Mouse (Mus musculus): ENCODE data around the gene Arhgap40.

Gene Arhgap40

GRCm38 (mm10) chr2:158512528-158512927 is at the start of gene Arhgap40:
Arhgap40 (plus strand) TSS chr2:158512796.
- no peak for DNase-seq (ENCODE audit: low read depth)

GRCm38 (mm10) chr2:158474159-158474558 is 38.4 kb upstream of the Arhgap40 start:
- DNase-seq (ENCODE audit: low read depth): no peak

GRCm38 (mm10) chr2:158477640-158478039 is 35.0 kb upstream of the Arhgap40 start:
- DNase-seq (ENCODE audit: low read depth): no peak

- no peak for DNase-seq (ENCODE audit: low read depth)
Observed at GRCm38 (mm10) chr2:158498457-158498856, 14.1 kb upstream of the Arhgap40 start.

- no peak for DNase-seq (ENCODE audit: low read depth)
Observed at GRCm38 (mm10) chr2:158501836-158502812, 10.5 kb upstream of the Arhgap40 start, which contains the start of gene Adig. Adig (plus strand) TSS chr2:158502612.

GRCm38 (mm10) chr2:158503226-158503625 is 9.4 kb upstream of the Arhgap40 start:
- no peak for DNase-seq (ENCODE audit: low read depth)

- DNase-seq (ENCODE audit: low read depth): peak; percentile 17
Observed at GRCm38 (mm10) chr2:158503671-158504070, 8.9 kb upstream of the Arhgap40 start.

GRCm38 (mm10) chr2:158506475-158506874 is 6.1 kb upstream of the Arhgap40 start:
- no peak for DNase-seq (ENCODE audit: low read depth)

- no peak for DNase-seq (ENCODE audit: low read depth)
Observed at GRCm38 (mm10) chr2:158507046-158507445, 5.5 kb upstream of the Arhgap40 start.

- peak; percentile 40 for DNase-seq (ENCODE audit: low read depth)
Observed at GRCm38 (mm10) chr2:158510665-158511064, 1.9 kb upstream of the Arhgap40 start.

- no peak for DNase-seq (ENCODE audit: low read depth)
Observed at GRCm38 (mm10) chr2:158513821-158514336, 1.3 kb downstream of the Arhgap40 start.

- no peak for DNase-seq (ENCODE audit: low read depth)
Observed at GRCm38 (mm10) chr2:158518583-158518982, 6.0 kb downstream of the Arhgap40 start.

- DNase-seq (ENCODE audit: low read depth): no peak
Observed at GRCm38 (mm10) chr2:158519071-158519470, 6.5 kb downstream of the Arhgap40 start.

- DNase-seq (ENCODE audit: low read depth): no peak
Observed at GRCm38 (mm10) chr2:158519800-158520199, 7.2 kb downstream of the Arhgap40 start.

GRCm38 (mm10) chr2:158523060-158523459 is 10.5 kb downstream of the Arhgap40 start:
- DNase-seq (ENCODE audit: low read depth): no peak

- no peak for DNase-seq (ENCODE audit: low read depth)
Observed at GRCm38 (mm10) chr2:158524129-158524860, 11.7 kb downstream of the Arhgap40 start.

GRCm38 (mm10) chr2:158534090-158534489 is 21.5 kb downstream of the Arhgap40 start:
- no peak for DNase-seq (ENCODE audit: low read depth)

GRCm38 (mm10) chr2:158534559-158534958 is 22.0 kb downstream of the Arhgap40 start:
- DNase-seq (ENCODE audit: low read depth): no peak

- DNase-seq (ENCODE audit: low read depth): no peak
Observed at GRCm38 (mm10) chr2:158539433-158540305, 27.1 kb downstream of the Arhgap40 start.

- DNase-seq (ENCODE audit: low read depth): no peak
Observed at GRCm38 (mm10) chr2:158541286-158541685, 28.7 kb downstream of the Arhgap40 start.

- no peak for DNase-seq (ENCODE audit: low read depth)
Observed at GRCm38 (mm10) chr2:158545266-158545665, 32.7 kb downstream of the Arhgap40 start.

- no peak for DNase-seq (ENCODE audit: low read depth)
Observed at GRCm38 (mm10) chr2:158546751-158547150, 34.2 kb downstream of the Arhgap40 start.
